Mouse (Mus musculus) ES-CJ7 (cell line): ENCODE measurements at regions not wholly inside any gene's neighbourhood (a gene's known extent, or its start where the extent isn't known, plus 50 kb on each side); places are given as distances from the start of the nearest gene placed in this dataset.

Source experiments
- DNase-seq: peaks from one replicate; pipeline ENCODE4 v3.0.0; 2011; ENCODE audit warnings: low read depth, low spot score

- no peak for DNase-seq
Measured at GRCm38 (mm10) chr4:27130108-27130507, 783.4 kb upstream of the Manea start.

- DNase-seq, result no peak
Measured at GRCm38 (mm10) chr4:27117978-27118377, 771.3 kb upstream of the Manea start.

GRCm38 (mm10) chr4:27117075-27117827 is 770.6 kb upstream of the Manea start:
- DNase-seq, result no peak

- DNase-seq, result peak; percentile 88
Measured at GRCm38 (mm10) chr4:27105436-27105835, 758.7 kb upstream of the Manea start.

GRCm38 (mm10) chr4:27096245-27096644 is 749.6 kb upstream of the Manea start:
- DNase-seq, result no peak

- DNase-seq, result no peak
Measured at GRCm38 (mm10) chr4:27049971-27050370, 703.3 kb upstream of the Manea start.

- DNase-seq, result no peak
Measured at GRCm38 (mm10) chr4:27049226-27049625, 702.5 kb upstream of the Manea start.
